9 mouse cellular contexts compared by ENCODE assay signal in genomic region chr10:61080931-61081255, GRCm38 (mm10). TPM values are rescaled to one million over a fixed set of nuclear protein-coding genes. Genes with fewer than 3 reads are reported as not detected.
DNase-seq lines count a peak whose midpoint lies in the region; ATAC-seq lines count a peak whose summit lies in the region.
"Had no signal": no experiment of that assay in that cellular context is flagged by ENCODE, and none has a peak within 500 bp of the region (broad histone marks: within the 10 kb centered on the region; RNA-seq: fewer than 3 reads in every experiment).

No protein-coding gene starts in this region.

- peak; percentile 34 for DNase-seq in adrenal gland, postnatal 25 days
- DNase-seq in adrenal gland, adult 18-20 months (ENCODE audit: low spot score in 2 of 2): no peak
- DNase-seq in liver, embryonic 11.5 days (ENCODE audit: low spot score): no peak
- DNase-seq in hindbrain, embryonic 14.5 days (ENCODE audit: low spot score): no peak
- peak; percentile 41 for DNase-seq in ovary, postnatal 36 days (ENCODE audit: low spot score)
- no peak for DNase-seq in right cerebral cortex, postnatal 36 days (ENCODE audit: low spot score in 2 of 2)
- no peak for DNase-seq in layer of hippocampus, adult 9-10 months (ENCODE audit: low spot score)

- H3K4me2 ChIP-seq in liver, embryonic 12.5 days: peak overlapping the region; percentile 52
- no peak overlapping the region for H3K4me2 ChIP-seq in liver, embryonic 11.5 days
- no peak overlapping the region for H3K4me2 ChIP-seq in hindbrain, embryonic 14.5 days (replicated peaks)

- 0 out of 2 replicates have a peak, but pooled peaks cover 2% of the 10 kb centered on the region for H3K27me3 ChIP-seq in liver, embryonic 12.5 days (replicated peaks)
- H3K27me3 ChIP-seq in liver, embryonic 11.5 days (replicated peaks; ENCODE audit: control insufficient read depth, insufficient read depth, low read length): no peaks in the 10 kb centered on the region
- no peaks in the 10 kb centered on the region for H3K27me3 ChIP-seq in hindbrain, embryonic 14.5 days (ENCODE audit: control insufficient read depth, insufficient read depth, low read length)

- no peaks in the 10 kb centered on the region for H3K36me3 ChIP-seq in liver, embryonic 12.5 days
- H3K36me3 ChIP-seq in liver, embryonic 11.5 days (ENCODE audit: control insufficient read depth, insufficient read depth, low read length): no peaks in the 10 kb centered on the region
- no peaks in the 10 kb centered on the region for H3K36me3 ChIP-seq in hindbrain, embryonic 14.5 days (replicated peaks; ENCODE audit: control insufficient read depth, insufficient read depth)

- ATAC-seq in liver, embryonic 12.5 days: no peak
- ATAC-seq in liver, embryonic 11.5 days (replicated peaks; ENCODE audit: low FRiP score): no peak
- ATAC-seq in hindbrain, embryonic 14.5 days (ENCODE audit: low FRiP score): no peak

- H3K9me3 ChIP-seq in liver, embryonic 12.5 days (replicated peaks): no peaks in the 10 kb centered on the region
- no peaks in the 10 kb centered on the region for H3K9me3 ChIP-seq in liver, embryonic 11.5 days (ENCODE audit: control insufficient read depth, low read length)
- no peaks in the 10 kb centered on the region for H3K9me3 ChIP-seq in hindbrain, embryonic 14.5 days (ENCODE audit: control insufficient read depth, low read length)

- peaks cover 8% of the 10 kb centered on the region; the same call in 1 of the 2 replicates for H3K4me1 ChIP-seq in liver, embryonic 12.5 days
- no peaks in the 10 kb centered on the region; the same call in 1 of the 2 replicates for H3K4me1 ChIP-seq in liver, embryonic 11.5 days (replicated peaks; ENCODE audit: control insufficient read depth, insufficient read depth, low read length)
- H3K4me1 ChIP-seq in hindbrain, embryonic 14.5 days (replicated peaks; ENCODE audit: control insufficient read depth, insufficient read depth, low read length): 0 out of 2 replicates have a peak, but pooled peaks cover 3% of the 10 kb centered on the region

- no peak overlapping the region for H3K4me3 ChIP-seq in liver, embryonic 12.5 days
- no peak overlapping the region for H3K4me3 ChIP-seq in liver, embryonic 11.5 days (ENCODE audit: low read depth, low read length)
- H3K4me3 ChIP-seq in hindbrain, embryonic 14.5 days (replicated peaks; ENCODE audit: low read length): no peak overlapping the region

- no peak overlapping the region for H3K27ac ChIP-seq in liver, embryonic 12.5 days
- H3K27ac ChIP-seq in liver, embryonic 11.5 days (ENCODE audit: low read depth, low read length): no peak overlapping the region
- peak overlapping the region; percentile 55 for H3K27ac ChIP-seq in hindbrain, embryonic 14.5 days
- H3K27ac ChIP-seq: gastrocnemius, adult 2 months had no signal

- no peak overlapping the region for H3K9ac ChIP-seq in liver, embryonic 12.5 days
- H3K9ac ChIP-seq in liver, embryonic 11.5 days (ENCODE audit: low read depth, low read length): no peak overlapping the region
- H3K9ac ChIP-seq in hindbrain, embryonic 14.5 days: no peak overlapping the region

- 77% methylated on average over 11 of the region's 11 CpGs for WGBS in liver, embryonic 12.5 days (ENCODE audit: insufficient replicate concordance)
- WGBS in liver, embryonic 11.5 days: 67% methylated on average over 11 of the region's 11 CpGs
- 84% methylated on average over 11 of the region's 11 CpGs for WGBS in hindbrain, embryonic 14.5 days

RNA-seq across cellular contexts. Expression of gene Pcbd1, which starts 8.2 kb away (rescaled TPM):
- 13.9 and 15.8 TPM in 2 replicates for total RNA-seq in adrenal gland, postnatal 25 days (2021)
- total RNA-seq in adrenal gland, adult 18-20 months (2021): 10 to 100 TPM; 17.1 to 23.6 TPM
- polyA plus RNA-seq in liver, embryonic 12.5 days (2016; fragmentation: Nextera tagmentation; extraction: Ambion mirVana): 123 and 125 TPM in 2 replicates
- polyA plus RNA-seq in liver, embryonic 11.5 days (2014; fragmentation: Nextera tagmentation; extraction: Ambion mirVana): 130 and 137 TPM in 2 replicates
- polyA plus RNA-seq in hindbrain, embryonic 14.5 days (2014; fragmentation: Nextera tagmentation; extraction: Ambion mirVana): 47.6 and 48.5 TPM in 2 replicates

Comparison
In these comparisons a context has a peak if more than half of its experiments do, and no peak if none do; other contexts are left out.
1. DNase-seq: peak in adrenal gland, postnatal 25 days (single experiment) and ovary, postnatal 36 days (single experiment); none in adrenal gland, adult 18-20 months (0 of 2), liver, embryonic 11.5 days (single experiment), hindbrain, embryonic 14.5 days (single experiment), right cerebral cortex, postnatal 36 days (0 of 2) and layer of hippocampus, adult 9-10 months (single experiment).